Mouse (Mus musculus): ENCODE data around the gene Sirt7. TPM values are rescaled to one million over a fixed set of nuclear protein-coding genes. Genes with fewer than 3 reads are reported as not detected.

The Sirt7 gene
- total and polyA plus RNA-seq, 3 experiments, result 72.3 to 78.2 TPM; not detected in 1

DNA sequence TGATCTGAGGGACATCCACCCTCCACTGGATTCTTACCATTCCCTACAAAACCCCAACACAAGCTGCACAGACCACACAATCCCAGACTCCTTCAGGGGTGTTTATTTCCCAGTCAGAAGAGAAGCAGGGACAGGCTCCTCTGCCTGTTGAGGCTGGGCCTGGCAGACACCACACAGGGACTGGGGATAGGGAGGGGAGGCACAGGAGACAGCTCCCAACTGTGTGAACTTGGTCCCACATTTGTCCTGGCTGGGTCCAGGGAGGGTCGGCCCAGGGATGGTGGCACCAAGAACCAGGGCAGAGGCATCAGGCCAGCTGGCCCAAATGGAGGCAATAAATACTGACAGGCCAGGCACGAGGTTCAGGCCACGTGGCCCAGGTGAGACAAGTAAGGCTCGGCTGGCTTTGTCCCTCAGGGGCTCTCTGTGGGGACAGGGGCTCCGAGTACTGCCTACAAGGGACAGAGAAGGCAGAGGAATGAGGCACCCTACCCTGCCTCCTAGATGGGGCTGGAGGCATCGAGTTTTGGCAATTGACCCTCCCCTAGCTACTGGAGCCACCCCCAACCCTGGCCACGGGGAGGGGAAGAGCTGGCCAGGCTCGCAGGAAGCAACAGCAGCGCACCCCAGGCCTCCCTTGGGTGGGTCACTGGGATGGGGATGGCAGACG is 46.9 kb downstream of the Sirt7 start:
- Histone ChIP-seq H3K4me1 (ENCODE audit: control insufficient read depth in 1 of 2, insufficient read depth in 2 of 2, low read length in 2 of 2) (peaks cover 10 to 20% of the 10 kb centered on the region in 2 experiments), H3K27me3 (ENCODE audit: control insufficient read depth in 1 of 2, insufficient read depth in 2 of 2, low read length in 2 of 2) (no peaks in the 10 kb centered on the region), H3K36me3 (ENCODE audit: control insufficient read depth in 1 of 2, insufficient read depth in 2 of 2, low read length in 2 of 2) (peaks cover 4 to 22% of the 10 kb centered on the region in 2 experiments; a peak in 3 of 4 replicates), H3K79me2 (ENCODE audit: control insufficient read depth, insufficient read depth, low read length, poor library complexity) (peaks cover 48% of the 10 kb centered on the region), H3K4me3 (ENCODE audit: control insufficient read depth in 1 of 2, insufficient read depth in 1 of 2, low read depth in 2 of 2, low read length in 2 of 2) (no peak overlapping the region), H3K27ac (ENCODE audit: control insufficient read depth, low read depth, low read length) (no peak overlapping the region), H3K9ac (ENCODE audit: control insufficient read depth, low read depth, low read length, poor library complexity, severe bottlenecking) (no peak overlapping the region), H3K9me3 (replicated peaks; ENCODE audit: insufficient read depth, low read length) (no peaks in the 10 kb centered on the region)
- no peak for DNase-seq (ENCODE audit: low read depth, low spot score)
- TF ChIP-seq EP300 (IDR thresholded peaks at IDR 0.05; ENCODE audit: low read depth in 1 of 2, low read length in 2 of 2) (no peak), POLR2A (IDR thresholded peaks at IDR 0.05; ENCODE audit: control insufficient read depth in 1 of 2, insufficient read depth in 1 of 2, low read depth in 1 of 2, low read length in 2 of 2, poor library complexity in 1 of 2) (peak in 1 of 2 experiments; percentile 4; a peak in 1 of 4 replicates)

GRCm38 (mm10) chr11:120577211-120578023 is 47.6 kb downstream of the Sirt7 start:
- H3K27me3 ChIP-seq (ENCODE audit: control insufficient read depth in 1 of 2, insufficient read depth in 2 of 2, low read length in 2 of 2), result no peaks in the 10 kb centered on the region
- H3K9me3 ChIP-seq (replicated peaks; ENCODE audit: insufficient read depth, low read length), result no peaks in the 10 kb centered on the region
- peaks cover 4 to 22% of the 10 kb centered on the region in 2 experiments; a peak in 3 of 4 replicates for H3K36me3 ChIP-seq (ENCODE audit: control insufficient read depth in 1 of 2, insufficient read depth in 2 of 2, low read length in 2 of 2)
- peaks cover 8 to 18% of the 10 kb centered on the region in 2 experiments for H3K4me1 ChIP-seq (ENCODE audit: control insufficient read depth in 1 of 2, insufficient read depth in 2 of 2, low read length in 2 of 2)
- H3K9ac ChIP-seq (ENCODE audit: control insufficient read depth, low read depth, low read length, poor library complexity, severe bottlenecking), result no peak overlapping the region
- peaks cover 50% of the 10 kb centered on the region for H3K79me2 ChIP-seq (ENCODE audit: control insufficient read depth, insufficient read depth, low read length, poor library complexity)
- H3K27ac ChIP-seq (ENCODE audit: control insufficient read depth, low read depth, low read length), result no peak overlapping the region
- peak; percentile 80 for DNase-seq (ENCODE audit: low read depth, low spot score)
- no peak overlapping the region for H3K4me3 ChIP-seq (ENCODE audit: control insufficient read depth in 1 of 2, insufficient read depth in 1 of 2, low read depth in 2 of 2, low read length in 2 of 2)
- TF ChIP-seq POLR2A (IDR thresholded peaks at IDR 0.05; ENCODE audit: control insufficient read depth in 1 of 2, insufficient read depth in 1 of 2, low read depth in 1 of 2, low read length in 2 of 2, poor library complexity in 1 of 2), result 0 out of 4 replicates have a peak, but pooled peaks of 1 of the 2 experiments have one; percentile 22
- no peak for TF ChIP-seq ZNF384 (IDR thresholded peaks at IDR 0.05; ENCODE audit: low read depth, low read length)
- TF ChIP-seq ETS1 (IDR thresholded peaks at IDR 0.05; ENCODE audit: low read depth, low read length), result no peak
- no peak for TF ChIP-seq TCF12 (IDR thresholded peaks at IDR 0.05; ENCODE audit: low read depth, low read length)
- TF ChIP-seq NRF1 (IDR thresholded peaks at IDR 0.05; ENCODE audit: insufficient read depth, low read depth, low read length, poor library complexity, severe bottlenecking), result no peak
- no peak for TF ChIP-seq USF2 (IDR thresholded peaks at IDR 0.05; ENCODE audit: borderline replicate concordance in 1 of 2, insufficient read depth in 1 of 2, low read depth in 1 of 2, low read length in 2 of 2)
- no peak for TF ChIP-seq UBTF (IDR thresholded peaks at IDR 0.05; ENCODE audit: borderline replicate concordance, insufficient read depth, low read depth, low read length)
- no peak for TF ChIP-seq GATA1 (IDR thresholded peaks at IDR 0.05; ENCODE audit: low read depth, low read length)
- TF ChIP-seq ZC3H11A (IDR thresholded peaks at IDR 0.05; ENCODE audit: low read depth, low read length), result peak; percentile 38; the same call in 1 of the 2 replicates
- TF ChIP-seq TAL1 (IDR thresholded peaks at IDR 0.05; ENCODE audit: low read length), result no peak
- no peak for TF ChIP-seq MYB (IDR thresholded peaks at IDR 0.05; ENCODE audit: low read depth, low read length)
- TF ChIP-seq MAX (IDR thresholded peaks at IDR 0.05; ENCODE audit: low read length), result no peak
- no peak for TF ChIP-seq POLR2AphosphoS5 (IDR thresholded peaks at IDR 0.05; ENCODE audit: borderline replicate concordance, low read depth, low read length)
- TF ChIP-seq MXI1 (IDR thresholded peaks at IDR 0.05; ENCODE audit: low read depth, low read length), result 0 out of 2 replicates have a peak, but pooled peaks have one; percentile 49
- peak; percentile 26; the same call in 1 of the 2 replicates for TF ChIP-seq BHLHE40 (IDR thresholded peaks at IDR 0.05; ENCODE audit: borderline replicate concordance, low read depth, low read length)
- 0 out of 2 replicates have a peak, but pooled peaks have one; percentile 37 for TF ChIP-seq NELFE (IDR thresholded peaks at IDR 0.05; ENCODE audit: low read depth, low read length)
- TF ChIP-seq SIN3A (IDR thresholded peaks at IDR 0.05; ENCODE audit: low read length), result peak; percentile 70; the same call in 1 of the 2 replicates
- TF ChIP-seq ZMIZ1 (IDR thresholded peaks at IDR 0.05; ENCODE audit: low read depth, low read length), result peak; percentile 77
- no peak for TF ChIP-seq RCOR1 (IDR thresholded peaks at IDR 0.05; ENCODE audit: low read depth, low read length)
- no peak for TF ChIP-seq MAZ (IDR thresholded peaks at IDR 0.05; ENCODE audit: low read depth, low read length)
- no peak; the same call in 1 of the 2 replicates for TF ChIP-seq CHD2 (IDR thresholded peaks at IDR 0.05; ENCODE audit: low read length)
- TF ChIP-seq CHD1 (IDR thresholded peaks at IDR 0.05; ENCODE audit: low read depth, low read length), result no peak
- TF ChIP-seq USF1 (IDR thresholded peaks at IDR 0.05; ENCODE audit: low read depth, low read length), result 0 out of 2 replicates have a peak, but pooled peaks have one; percentile 10
- TF ChIP-seq E2F4 (IDR thresholded peaks at IDR 0.05; ENCODE audit: borderline replicate concordance, low read depth, low read length), result peak; percentile 53; the same call in 1 of the 2 replicates
- TF ChIP-seq TBP (IDR thresholded peaks at IDR 0.05; ENCODE audit: low read depth, low read length), result no peak
- TF ChIP-seq MYC (IDR thresholded peaks at IDR 0.05; ENCODE audit: low read depth, low read length), result 0 out of 2 replicates have a peak, but pooled peaks have one; percentile 54

All from MEL (cell line).